Mouse (Mus musculus) liver, embryonic 15.5 days (tissue): Measurements from ENCODE around the gene Olfr58. TPM values are rescaled to one million over a fixed set of nuclear protein-coding genes. Genes with fewer than 3 reads are reported as not detected.
"Not testable (repeated sequence)": the region's sequence is repeated elsewhere in the genome, so short reads cannot be mapped to it uniquely, and the experiment has no call there.

Experiments used
- ATAC-seq: fragments of 200-750 bp; cut with Nextera tagmentation; 2 replicates; pipeline ENCODE4 v1.8.0; 2017; ENCODE audit warnings: moderate number of reproducible peaks, mild to moderate bottlenecking, moderate library complexity; ENCODE audit not compliant: insufficient read depth
- H3K27ac ChIP-seq: fragments of 300-500 bp; sonication (generic); replicated peaks from 2 replicates; pipeline ENCODE4 v1.5.1; 2015; ENCODE audit warnings: mild to moderate bottlenecking, inconsistent platforms
- H3K27me3 ChIP-seq: fragments of 300-500 bp; sonication (generic); 2 replicates; pipeline ENCODE4 v1.6.1; 2015; ENCODE audit warnings: mild to moderate bottlenecking, inconsistent platforms
- H3K36me3 ChIP-seq: fragments of 300-500 bp; sonication (generic); replicated peaks from 2 replicates; pipeline ENCODE4 v1.6.1; 2015; ENCODE audit warnings: moderate library complexity, mild to moderate bottlenecking, inconsistent platforms
- H3K4me1 ChIP-seq: fragments of 300-500 bp; sonication (generic); replicated peaks from 2 replicates; pipeline ENCODE4 v1.6.1; 2015; ENCODE audit warnings: inconsistent platforms
- H3K4me2 ChIP-seq: fragments of 300-500 bp; sonication (generic); 2 replicates; pipeline ENCODE4 v1.6.1; 2015; ENCODE audit warnings: moderate library complexity, mild to moderate bottlenecking, inconsistent platforms
- H3K4me3 ChIP-seq: fragments of 300-500 bp; sonication (generic); replicated peaks from 2 replicates; pipeline ENCODE4 v1.5.1; 2015; ENCODE audit warnings: mild to moderate bottlenecking, inconsistent platforms
- H3K9ac ChIP-seq: fragments of 300-500 bp; sonication (generic); 2 replicates; pipeline ENCODE4 v1.6.1; 2015; ENCODE audit warnings: moderate library complexity, mild to moderate bottlenecking, inconsistent platforms
- H3K9me3 ChIP-seq: fragments of 300-500 bp; sonication (generic); replicated peaks from 2 replicates; pipeline ENCODE4 v1.6.1; 2016; ENCODE audit warnings: inconsistent platforms
- WGBS: fragments of 180-500 bp; shearing (Covaris S2); methylation state at CpG from one replicate; pipeline ENCODE4 v1.1.7; 2015; ENCODE audit warnings: mixed read lengths; ENCODE audit not compliant: insufficient replicate concordance; 5-methylcytosine and 5-hydroxymethylcytosine counted together
- polyA plus RNA-seq: library from polyadenylated mRNA; unstranded; fragments of >200 nt; fragmentation: Nextera tagmentation; extraction: Ambion mirVana; gene quantifications from 2 replicates; pipeline ENCODE4 v1.2.1, GENCODE M21; 2015

The Olfr58 gene
- not detected in 2 replicates for polyA plus RNA-seq

DNA sequence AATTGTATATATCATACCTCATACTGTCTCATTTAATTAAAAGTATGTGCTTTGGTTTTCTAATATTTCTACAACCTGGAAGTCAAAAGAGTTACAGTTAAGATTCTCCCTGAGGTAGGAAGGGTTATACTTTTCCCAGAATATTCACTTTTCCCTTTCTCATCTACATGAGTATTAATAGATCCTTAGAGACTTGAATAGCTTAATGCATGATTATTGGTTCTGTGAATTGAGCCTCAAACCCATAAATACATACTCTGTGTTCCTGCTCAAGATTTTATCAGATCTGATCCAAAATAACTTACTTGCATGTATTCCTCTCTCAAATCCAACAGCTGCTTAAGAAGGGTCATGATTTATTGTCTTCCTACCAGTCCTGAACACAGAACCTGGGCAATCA, at the start of gene Olfr58:
Gene Olfr58, plus strand, starts transcription at position 301 of the 400 bp plus-strand sequence.
- ATAC-seq: no peak
- H3K4me1 ChIP-seq: no peaks in the 10 kb centered on the region
- no peaks in the 10 kb centered on the region for H3K36me3 ChIP-seq
- no peak within 1 kb of the TSS for H3K4me2 ChIP-seq
- no peak within 1 kb of the TSS for H3K9ac ChIP-seq
- no peaks in the 10 kb centered on the region for H3K27me3 ChIP-seq
- no peaks in the 10 kb centered on the region for H3K9me3 ChIP-seq
- no peak within 1 kb of the TSS for H3K27ac ChIP-seq
- no peak within 1 kb of the TSS for H3K4me3 ChIP-seq

DNA sequence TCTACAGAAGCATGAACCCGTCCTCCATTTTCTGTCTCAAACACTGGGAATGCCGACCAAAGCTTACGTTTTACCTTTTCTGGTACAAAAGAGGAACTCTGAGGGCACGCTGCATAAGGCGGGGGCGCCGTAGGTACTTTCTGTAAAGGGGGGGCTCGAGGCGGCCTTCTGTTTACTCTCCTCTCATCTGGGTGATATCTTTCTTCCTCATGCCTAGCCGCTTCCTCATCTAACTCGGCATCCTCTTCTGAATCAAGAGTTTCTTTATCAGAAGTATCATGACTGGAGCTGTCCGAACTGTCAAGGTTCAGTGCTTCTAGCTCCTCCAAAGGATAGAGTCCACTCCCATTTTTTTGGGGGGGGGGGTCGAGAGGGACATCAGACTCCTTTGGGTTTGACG, 10.9 kb upstream of the Olfr58 start:
- H3K9ac ChIP-seq: no peak overlapping the region
- H3K4me3 ChIP-seq: no peak overlapping the region
- no peak overlapping the region for H3K27ac ChIP-seq
- no peaks in the 10 kb centered on the region for H3K4me1 ChIP-seq
- ATAC-seq: no peak
- WGBS: 64% methylated on average over 14 of the region's 14 CpGs
- 0 out of 2 replicates have a peak, but pooled peaks cover 3% of the 10 kb centered on the region for H3K9me3 ChIP-seq
- H3K4me2 ChIP-seq: no peak overlapping the region
- no peaks in the 10 kb centered on the region for H3K27me3 ChIP-seq
- H3K36me3 ChIP-seq: no peaks in the 10 kb centered on the region

GRCm38 (mm10) chr9:19769701-19770100, 10.4 kb upstream of the Olfr58 start:
- no peak overlapping the region for H3K9ac ChIP-seq
- no peak overlapping the region for H3K4me2 ChIP-seq
- no peak overlapping the region for H3K27ac ChIP-seq
- no peak for ATAC-seq
- H3K27me3 ChIP-seq: no peaks in the 10 kb centered on the region
- H3K4me1 ChIP-seq: no peaks in the 10 kb centered on the region
- WGBS: 78% methylated on average over 14 of the region's 14 CpGs
- H3K9me3 ChIP-seq: 0 out of 2 replicates have a peak, but pooled peaks cover 2% of the 10 kb centered on the region
- no peak overlapping the region for H3K4me3 ChIP-seq
- H3K36me3 ChIP-seq: no peaks in the 10 kb centered on the region

- Histone ChIP-seq H3K36me3 (no peaks in the 10 kb centered on the region), H3K4me1 (no peaks in the 10 kb centered on the region), H3K9me3 (no peaks in the 10 kb centered on the region), H3K27ac (no peak overlapping the region), H3K4me3 (no peak overlapping the region), H3K4me2 (no peak overlapping the region), H3K9ac (no peak overlapping the region), H3K27me3 (no peaks in the 10 kb centered on the region)
- no peak for ATAC-seq
- 47% methylated on average over 1 of the region's 1 CpGs for WGBS
Observed at GRCm38 (mm10) chr9:19803000-19803399, 22.9 kb downstream of the Olfr58 start.

- not testable (repeated sequence) for H3K27ac ChIP-seq, ATAC-seq, H3K4me1 ChIP-seq, H3K4me2 ChIP-seq, H3K36me3 ChIP-seq, H3K4me3 ChIP-seq, H3K9ac ChIP-seq, H3K27me3 ChIP-seq, H3K9me3 ChIP-seq
- WGBS: 34% methylated on average over 1 of the region's 1 CpGs
Observed at GRCm38 (mm10) chr9:19804606-19805005, 24.5 kb downstream of the Olfr58 start, which contains the start of gene Olfr859. Gene Olfr859, plus strand, starts transcription at chr9:19804906.

Other genes with a start within 250 kb of the Olfr58 start
- not detected in 2 replicates for gene Olfr853, start 239.2 kb upstream of the Olfr58 start, polyA plus RNA-seq
- not detected in 2 replicates for gene Olfr854, start 212.9 kb upstream of the Olfr58 start, polyA plus RNA-seq
- gene Olfr855, start 197.7 kb upstream of the Olfr58 start, polyA plus RNA-seq: not detected in 2 replicates
- gene Zfp317, start 158.2 kb upstream of the Olfr58 start, polyA plus RNA-seq: 7.0 TPM in 2 replicates
- not detected in 2 replicates for gene Olfr857, start 70.8 kb upstream of the Olfr58 start, polyA plus RNA-seq
- not detected in 2 replicates for gene Olfr859, start 24.6 kb downstream of the Olfr58 start, polyA plus RNA-seq
- not detected in 2 replicates for gene Olfr860, start 69.5 kb downstream of the Olfr58 start, polyA plus RNA-seq
- not detected in 2 replicates for gene Olfr862, start 107.7 kb downstream of the Olfr58 start, polyA plus RNA-seq
- 0.10 and 0.13 TPM in 2 replicates for gene Olfr77, start 136.6 kb downstream of the Olfr58 start, polyA plus RNA-seq
- not detected in 2 replicates for gene Olfr866, start 247.8 kb downstream of the Olfr58 start, polyA plus RNA-seq